Mouse (Mus musculus) heart, embryonic 11.5 days (tissue): Measurements from ENCODE around the gene Foxd3. TPM values are rescaled to one million over a fixed set of nuclear protein-coding genes. Genes with fewer than 3 reads are reported as not detected.
A peak's percentile ranks its signal among the peaks of the same experiment; 100 is the strongest.

Source experiments
- ATAC-seq: fragments of 200-750 bp; cut with Nextera tagmentation; replicated peaks from 2 replicates; pipeline ENCODE4 v1.8.0; 2017; ENCODE audit warnings: moderate library complexity; ENCODE audit not compliant: insufficient number of reproducible peaks, low FRiP score, low TSS enrichment
- H3K27ac ChIP-seq: fragments of 300-500 bp; sonication (generic); 2 replicates; pipeline ENCODE4 v1.5.1; 2014; ENCODE audit warnings: mild to moderate bottlenecking, low read depth, low read length
- H3K27me3 ChIP-seq: fragments of 300-500 bp; sonication (generic); 2 replicates; pipeline ENCODE4 v1.6.1; 2014; ENCODE audit warnings: mild to moderate bottlenecking, low read length, mixed read lengths; ENCODE audit not compliant: control insufficient read depth, insufficient read depth
- H3K36me3 ChIP-seq: fragments of 300-500 bp; sonication (generic); 2 replicates; pipeline ENCODE4 v1.6.1; 2014; ENCODE audit warnings: mild to moderate bottlenecking, low read length, moderate library complexity, mixed read lengths; ENCODE audit not compliant: control insufficient read depth, insufficient read depth
- H3K4me1 ChIP-seq: fragments of 300-500 bp; sonication (generic); 2 replicates; pipeline ENCODE4 v1.6.1; 2014; ENCODE audit warnings: low read length; ENCODE audit not compliant: control insufficient read depth, insufficient read depth
- H3K4me2 ChIP-seq: fragments of 300-500 bp; sonication (generic); 2 replicates; pipeline ENCODE4 v1.6.1; 2014; ENCODE audit warnings: mild to moderate bottlenecking, moderate library complexity
- H3K4me3 ChIP-seq: fragments of 300-500 bp; sonication (generic); 2 replicates; pipeline ENCODE4 v1.5.1; 2014; ENCODE audit warnings: low read depth, low read length
- H3K9ac ChIP-seq: fragments of 300-500 bp; sonication (generic); 2 replicates; pipeline ENCODE4 v1.6.1; 2014; ENCODE audit warnings: mild to moderate bottlenecking, low read depth, low read length, moderate library complexity
- H3K9me3 ChIP-seq: fragments of 300-500 bp; sonication (generic); replicated peaks from 2 replicates; pipeline ENCODE4 v1.6.1; 2016; ENCODE audit warnings: low read length; ENCODE audit not compliant: control insufficient read depth
- WGBS: fragments of 180-500 bp; shearing (Covaris S2); extraction: QIAGEN DNeasy Blood & Tissue Kit; methylation state at CpG from one replicate; pipeline ENCODE4 v1.1.7; 2014; ENCODE audit not compliant: insufficient replicate concordance; 5-methylcytosine and 5-hydroxymethylcytosine counted together
- polyA plus RNA-seq: library from polyadenylated mRNA; unstranded; fragments of >200 nt; fragmentation: Nextera tagmentation; extraction: Ambion mirVana; gene quantifications from 2 replicates; pipeline ENCODE4 v1.2.1, GENCODE M21; 2014

Foxd3 gene
- polyA plus RNA-seq, 1 experiment from 2014 or later = 0.17 TPM

GRCm38 (mm10) chr4:99654621-99655296 lies 1.3 kb upstream of the Foxd3 start:
- no peak overlapping the region for H3K27ac ChIP-seq
- ATAC-seq = no peak
- no peaks in the 10 kb centered on the region for H3K36me3 ChIP-seq
- H3K27me3 ChIP-seq = peaks cover 88% of the 10 kb centered on the region
- no peak overlapping the region for H3K4me2 ChIP-seq
- WGBS = 1% methylated on average over 27 of the region's 27 CpGs
- H3K9me3 ChIP-seq = no peaks in the 10 kb centered on the region
- no peak overlapping the region for H3K4me3 ChIP-seq
- H3K4me1 ChIP-seq = peaks cover 13% of the 10 kb centered on the region
- no peak overlapping the region for H3K9ac ChIP-seq

GRCm38 (mm10) chr4:99656605-99657429 lies 718 bp downstream of the Foxd3 start:
- Histone ChIP-seq H3K4me3 (peak overlapping the region; percentile 37), H3K36me3 (no peaks in the 10 kb centered on the region), H3K9ac (no peak overlapping the region), H3K27me3 (peaks cover 81% of the 10 kb centered on the region), H3K27ac (no peak overlapping the region), H3K9me3 (no peaks in the 10 kb centered on the region), H3K4me2 (peak overlapping the region; percentile 59), H3K4me1 (peaks cover 7% of the 10 kb centered on the region)
- no peak for ATAC-seq
- WGBS = 1% methylated on average over 90 of the region's 92 CpGs

GRCm38 (mm10) chr4:99657430-99657820 lies 1.3 kb downstream of the Foxd3 start:
- Histone ChIP-seq H3K4me2 (peak overlapping the region; percentile 59), H3K4me1 (peaks cover 7% of the 10 kb centered on the region), H3K9ac (no peak overlapping the region), H3K27me3 (peaks cover 81% of the 10 kb centered on the region), H3K4me3 (peak overlapping the region; percentile 37), H3K9me3 (no peaks in the 10 kb centered on the region), H3K27ac (no peak overlapping the region), H3K36me3 (no peaks in the 10 kb centered on the region)
- WGBS = 1% methylated on average over 59 of the region's 62 CpGs
- ATAC-seq = no peak

GRCm38 (mm10) chr4:99657831-99658470 lies 1.9 kb downstream of the Foxd3 start:
- H3K27me3 ChIP-seq = peaks cover 81% of the 10 kb centered on the region
- no peak overlapping the region for H3K27ac ChIP-seq
- H3K36me3 ChIP-seq = no peaks in the 10 kb centered on the region
- H3K4me2 ChIP-seq = peak overlapping the region; percentile 59
- no peak overlapping the region for H3K9ac ChIP-seq
- ATAC-seq = no peak
- H3K4me1 ChIP-seq = peaks cover 7% of the 10 kb centered on the region
- H3K4me3 ChIP-seq = peak overlapping the region; percentile 37
- under 1% methylated on average over 38 of the region's 41 CpGs for WGBS
- H3K9me3 ChIP-seq = no peaks in the 10 kb centered on the region

GRCm38 (mm10) chr4:99658881-99659280 lies 2.8 kb downstream of the Foxd3 start:
- Histone ChIP-seq H3K27ac (no peak overlapping the region), H3K4me2 (no peak overlapping the region), H3K9ac (no peak overlapping the region), H3K4me3 (no peak overlapping the region), H3K9me3 (no peaks in the 10 kb centered on the region), H3K4me1 (peaks cover 7% of the 10 kb centered on the region), H3K27me3 (peaks cover 81% of the 10 kb centered on the region), H3K36me3 (no peaks in the 10 kb centered on the region)
- ATAC-seq = no peak
- WGBS = 20% methylated on average over 6 of the region's 6 CpGs

GRCm38 (mm10) chr4:99659361-99660072 lies 3.4 kb downstream of the Foxd3 start:
- no peak overlapping the region for H3K4me3 ChIP-seq
- no peak overlapping the region for H3K27ac ChIP-seq
- H3K9ac ChIP-seq = no peak overlapping the region
- no peaks in the 10 kb centered on the region for H3K36me3 ChIP-seq
- H3K9me3 ChIP-seq = no peaks in the 10 kb centered on the region
- H3K4me1 ChIP-seq = peaks cover 7% of the 10 kb centered on the region
- ATAC-seq = no peak
- H3K4me2 ChIP-seq = peak overlapping the region; percentile 37
- 1% methylated on average over 28 of the region's 28 CpGs for WGBS
- H3K27me3 ChIP-seq = peaks cover 80% of the 10 kb centered on the region

GRCm38 (mm10) chr4:99660073-99660611 lies 4.0 kb downstream of the Foxd3 start:
- ATAC-seq = no peak
- Histone ChIP-seq H3K9me3 (no peaks in the 10 kb centered on the region), H3K4me1 (peaks cover 7% of the 10 kb centered on the region), H3K27ac (no peak overlapping the region), H3K36me3 (no peaks in the 10 kb centered on the region), H3K27me3 (peaks cover 80% of the 10 kb centered on the region), H3K4me3 (0 out of 2 replicates have a peak overlapping the region, but pooled peaks have one; percentile 14), H3K9ac (no peak overlapping the region), H3K4me2 (peak overlapping the region; percentile 37)
- WGBS = under 1% methylated on average over 20 of the region's 20 CpGs

GRCm38 (mm10) chr4:99660981-99661380 lies 4.9 kb downstream of the Foxd3 start:
- H3K27me3 ChIP-seq = peaks cover 77% of the 10 kb centered on the region
- no peaks in the 10 kb centered on the region for H3K36me3 ChIP-seq
- whole genome bisulfite sequencing = 0% methylated on average over 11 of the region's 11 CpGs
- no peak overlapping the region for H3K9ac ChIP-seq
- no peak for ATAC-seq
- no peaks in the 10 kb centered on the region for H3K9me3 ChIP-seq
- no peak overlapping the region for H3K27ac ChIP-seq
- H3K4me1 ChIP-seq = peaks cover 5% of the 10 kb centered on the region; the same call in 1 of the 2 replicates
- H3K4me2 ChIP-seq = peak overlapping the region; percentile 45
- no peak overlapping the region for H3K4me3 ChIP-seq
